Comparison of ENCODE assay signal across 8 mouse cellular contexts in genomic region chr13:119632156-119632548, GRCm38 (mm10). TPM values are rescaled to one million over a fixed set of nuclear protein-coding genes. Genes with fewer than 3 reads are reported as not detected.
DNase-seq lines count a peak whose midpoint lies in the region; ATAC-seq and TF ChIP-seq lines count a peak whose summit lies in the region.

No protein-coding gene starts in this region.

- 88% methylated on average over 4 of the region's 4 CpGs for WGBS in liver, adult 2 months
- 83% methylated on average over 4 of the region's 4 CpGs for WGBS in forebrain, embryonic 15.5 days
- WGBS in intestine, postnatal 0 days: 78% methylated on average over 4 of the region's 4 CpGs
- WGBS in neural tube, embryonic 12.5 days: 83% methylated on average over 4 of the region's 4 CpGs

- H3K36me3 ChIP-seq in liver, adult 2 months (ENCODE audit: control insufficient read depth, insufficient read depth, low read length): no peaks in the 10 kb centered on the region
- H3K36me3 ChIP-seq in forebrain, embryonic 15.5 days: no peaks in the 10 kb centered on the region
- no peaks in the 10 kb centered on the region for H3K36me3 ChIP-seq in intestine, postnatal 0 days (ENCODE audit: control insufficient read depth, insufficient read depth)
- H3K36me3 ChIP-seq in neural tube, embryonic 12.5 days: no peaks in the 10 kb centered on the region

- H3K27ac ChIP-seq in liver, adult 2 months (replicated peaks; ENCODE audit: insufficient read depth, low read depth, low read length): no peak overlapping the region
- no peak overlapping the region for H3K27ac ChIP-seq in forebrain, embryonic 15.5 days (replicated peaks)
- no peak overlapping the region for H3K27ac ChIP-seq in intestine, postnatal 0 days (ENCODE audit: low read depth, low read length)
- no peak overlapping the region for H3K27ac ChIP-seq in neural tube, embryonic 12.5 days

- TF ChIP-seq POLR2A in liver, adult 2 months (IDR thresholded peaks at IDR 0.05; ENCODE audit: extremely low read depth, insufficient read depth, low read length): no peak

- no peaks in the 10 kb centered on the region for H3K27me3 ChIP-seq in liver, adult 2 months (ENCODE audit: control insufficient read depth, insufficient read depth, low read length)
- H3K27me3 ChIP-seq in forebrain, embryonic 15.5 days: no peaks in the 10 kb centered on the region
- H3K27me3 ChIP-seq in intestine, postnatal 0 days (replicated peaks; ENCODE audit: control insufficient read depth, insufficient read depth, low read length): no peaks in the 10 kb centered on the region
- no peaks in the 10 kb centered on the region for H3K27me3 ChIP-seq in neural tube, embryonic 12.5 days (replicated peaks)

- DNase-seq in liver, adult 2 months (ENCODE audit: extremely low read depth, low read depth, low spot score): no peak
- no peak for DNase-seq in liver
- no peak for DNase-seq in adrenal gland, adult 18-20 months (ENCODE audit: low spot score in 2 of 2)
- DNase-seq in retina, postnatal 1 day: no peak
- DNase-seq in layer of hippocampus, adult 8-10 months (ENCODE audit: low spot score in 2 of 2): no peak

- H3K79me2 ChIP-seq in liver, adult 2 months (ENCODE audit: control insufficient read depth, insufficient read depth, low read length): no peaks in the 10 kb centered on the region

- H3K4me3 ChIP-seq in liver, adult 2 months (ENCODE audit: insufficient read depth, low read depth, low read length): peak overlapping the region; percentile 99; the same call in 1 of the 2 replicates
- H3K4me3 ChIP-seq in forebrain, embryonic 15.5 days: peak overlapping the region; percentile 50
- H3K4me3 ChIP-seq in intestine, postnatal 0 days (ENCODE audit: low read depth, low read length): peak overlapping the region; percentile 53
- no peak overlapping the region for H3K4me3 ChIP-seq in neural tube, embryonic 12.5 days

- no peak overlapping the region for H3K9ac ChIP-seq in liver, adult 2 months (ENCODE audit: low read depth, low read length)
- no peak overlapping the region for H3K9ac ChIP-seq in forebrain, embryonic 15.5 days (replicated peaks)
- no peak overlapping the region for H3K9ac ChIP-seq in intestine, postnatal 0 days (ENCODE audit: low read depth, low read length)
- no peak overlapping the region for H3K9ac ChIP-seq in neural tube, embryonic 12.5 days

- H3K4me1 ChIP-seq in liver, adult 2 months (ENCODE audit: control insufficient read depth, insufficient read depth, low read length): no peaks in the 10 kb centered on the region
- H3K4me1 ChIP-seq in forebrain, embryonic 15.5 days: no peaks in the 10 kb centered on the region
- no peaks in the 10 kb centered on the region for H3K4me1 ChIP-seq in intestine, postnatal 0 days (replicated peaks; ENCODE audit: control insufficient read depth, insufficient read depth, low read length)
- no peaks in the 10 kb centered on the region for H3K4me1 ChIP-seq in neural tube, embryonic 12.5 days

- peak; percentile 36 for ATAC-seq in forebrain, embryonic 15.5 days (replicated peaks)
- no peak for ATAC-seq in intestine, postnatal 0 days
- peak; percentile 61 for ATAC-seq in neural tube, embryonic 12.5 days (ENCODE audit: low FRiP score, low read depth)

- no peaks in the 10 kb centered on the region for H3K9me3 ChIP-seq in forebrain, embryonic 15.5 days
- H3K9me3 ChIP-seq in intestine, postnatal 0 days (ENCODE audit: control insufficient read depth): no peaks in the 10 kb centered on the region
- H3K9me3 ChIP-seq in neural tube, embryonic 12.5 days: no peaks in the 10 kb centered on the region

- H3K4me2 ChIP-seq in forebrain, embryonic 15.5 days (replicated peaks): peak overlapping the region; percentile 59
- H3K4me2 ChIP-seq in intestine, postnatal 0 days (replicated peaks; ENCODE audit: low read depth): peak overlapping the region; percentile 82
- H3K4me2 ChIP-seq in neural tube, embryonic 12.5 days (replicated peaks): no peak overlapping the region

- TF ChIP-seq CTCF in liver, adult 2 months (IDR thresholded peaks at IDR 0.05; ENCODE audit: low read depth, low read length): no peak
- no peak for TF ChIP-seq CTCF in intestine, postnatal 0 days (IDR thresholded peaks at IDR 0.05; ENCODE audit: low read depth)

RNA-seq across cellular contexts. Expression of gene Ccl28, which starts 8.5 kb away (rescaled TPM):
- total RNA-seq in liver, adult 2 months (2014; rRNA removed): 0.18 and 0.20 TPM in 2 replicates
- polyA plus RNA-seq in liver, adult 2 months (2012; rRNA removed): not detected in 2 replicates
- polyA plus RNA-seq in forebrain, embryonic 15.5 days (2015; fragmentation: Nextera tagmentation; extraction: Ambion mirVana): 0.26 and 0.51 TPM in 2 replicates
- 1.0 and 1.1 TPM in 2 replicates for polyA plus RNA-seq in intestine, postnatal 0 days (2015; fragmentation: Nextera tagmentation; extraction: Ambion mirVana)
- 0.11 and 0.19 TPM in 2 replicates for polyA plus RNA-seq in neural tube, embryonic 12.5 days (2016; fragmentation: Nextera tagmentation; extraction: Ambion mirVana)
- under 1 TPM; 0.19 to 0.33 TPM for total RNA-seq in adrenal gland, adult 18-20 months (2021)
- 1 to 10 TPM; 1.3 to 2.2 (median 1.7) TPM for total RNA-seq in layer of hippocampus, adult 8-10 months (2022)

RNA-seq across cellular contexts. Expression of gene Hmgcs1, which starts 58.0 kb away (rescaled TPM):
- total RNA-seq in liver, adult 2 months (2014; rRNA removed): 350 and 447 TPM in 2 replicates
- polyA plus RNA-seq in liver, adult 2 months (2012; rRNA removed): 99.8 and 112 TPM in 2 replicates
- 367 and 395 TPM in 2 replicates for polyA plus RNA-seq in forebrain, embryonic 15.5 days (2015; fragmentation: Nextera tagmentation; extraction: Ambion mirVana)
- polyA plus RNA-seq in intestine, postnatal 0 days (2015; fragmentation: Nextera tagmentation; extraction: Ambion mirVana): 54.5 and 63.0 TPM in 2 replicates
- polyA plus RNA-seq in neural tube, embryonic 12.5 days (2016; fragmentation: Nextera tagmentation; extraction: Ambion mirVana): 426 and 430 TPM in 2 replicates
- 100 to 1,000 TPM; 226 to 399 TPM for total RNA-seq in adrenal gland, adult 18-20 months (2021)
- total RNA-seq in layer of hippocampus, adult 8-10 months (2022): 100 to 1,000 TPM; 196 to 290 (median 240) TPM
